Mouse (Mus musculus) G1E (cell line): ENCODE measurements around the gene Zdhhc22.

Experiments
- CTCF ChIP-seq: IDR thresholded peaks from 2 replicates; pipeline ENCODE4 v1.5.1; 2012; ENCODE audit warnings: low read depth, low read length, inconsistent platforms, mixed read lengths
- GATA1 ChIP-seq: IDR thresholded peaks from 2 replicates; pipeline ENCODE4 v1.6.1; 2012; ENCODE audit warnings: borderline replicate concordance, low read length, inconsistent platforms, mixed read lengths
- GATA2 ChIP-seq: IDR thresholded peaks from 2 replicates; pipeline ENCODE4 v1.6.1; 2012; ENCODE audit warnings: low read depth, low read length, inconsistent platforms, borderline replicate concordance
- POLR2AphosphoS5 ChIP-seq: IDR thresholded peaks from 2 replicates; pipeline ENCODE4 v1.6.1; 2012; ENCODE audit warnings: low read depth, low read length, inconsistent platforms; ENCODE audit not compliant: insufficient replicate concordance
- TAL1 ChIP-seq: conservative IDR thresholded peaks from 2 replicates; pipeline ENCODE4 v1.6.1; 2012; ENCODE audit warnings: low read depth, low read length, inconsistent platforms, mixed read lengths

GRCm38 (mm10) chr12:86969220-86969601 lies 21.0 kb downstream of the Zdhhc22 start:
- TF ChIP-seq POLR2AphosphoS5: no peak
- no peak for TF ChIP-seq CTCF
- TF ChIP-seq GATA1: no peak
- TF ChIP-seq TAL1: no peak
- TF ChIP-seq GATA2: no peak
